Mouse (Mus musculus) fibroblast of lung, adult 2 months (primary cell): ENCODE measurements at regions not wholly inside any gene's neighbourhood (a gene's known extent, or its start where the extent isn't known, plus 50 kb on each side); places are given as distances from the start of the nearest gene placed in this dataset.
"Not testable (repeated sequence)": the region's sequence is repeated elsewhere in the genome, so short reads cannot be mapped to it uniquely, and the experiment has no call there.

ENCODE experiments used
- DNase-seq: peaks from one replicate; pipeline ENCODE4 v3.0.0-alpha.2; 2011; ENCODE audit warnings: low read depth

- no peak for DNase-seq
Observed at GRCm38 (mm10) chr2:71597956-71598355, 51.4 kb upstream of the Dlx2 start.

GRCm38 (mm10) chr2:71598368-71598767, 51.8 kb upstream of the Dlx2 start:
- DNase-seq: peak; percentile 74

DNA sequence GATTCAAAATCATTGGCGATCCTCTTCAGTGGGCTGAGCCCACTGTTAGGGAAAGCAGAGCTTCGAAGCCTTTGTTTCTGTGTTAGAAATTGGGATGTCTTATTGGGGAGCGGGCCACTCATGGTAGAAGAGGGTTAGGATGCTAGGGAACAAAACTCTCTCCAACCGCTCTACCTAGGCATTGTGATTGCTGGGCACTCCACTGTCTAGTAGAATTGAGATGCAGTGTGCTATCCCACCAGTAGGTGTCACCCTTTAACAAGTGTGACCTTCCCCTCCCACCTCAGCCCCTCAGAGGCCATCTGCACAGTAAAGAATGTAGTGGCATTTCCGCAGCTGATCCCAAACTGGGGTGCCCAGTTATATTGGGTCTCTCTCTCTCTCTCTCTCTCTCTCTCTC, 52.2 kb upstream of the Dlx2 start:
- DNase-seq: peak; percentile 51

DNA sequence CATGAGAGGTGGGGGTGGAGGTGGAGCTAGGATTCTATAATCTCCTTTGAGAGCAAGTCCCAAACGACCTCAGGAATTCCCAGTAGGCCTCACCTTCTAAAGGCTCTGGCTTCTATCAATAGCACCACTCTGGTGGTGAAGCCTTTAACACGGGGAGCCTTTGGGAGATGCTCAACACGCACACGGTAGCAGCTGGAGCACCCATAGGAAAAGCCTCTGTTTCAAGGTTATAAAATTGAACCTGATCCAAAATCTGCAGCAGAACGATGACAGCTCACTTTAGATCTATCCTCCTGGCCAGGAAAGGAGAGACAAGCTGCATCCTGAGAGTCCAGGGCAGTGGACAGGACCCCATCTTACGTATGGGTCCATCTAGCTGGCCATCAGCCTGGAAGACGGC, 53.7 kb upstream of the Dlx2 start:
- DNase-seq: no peak

GRCm38 (mm10) chr2:71600999-71601398, 54.4 kb upstream of the Dlx2 start:
- no peak for DNase-seq

DNA sequence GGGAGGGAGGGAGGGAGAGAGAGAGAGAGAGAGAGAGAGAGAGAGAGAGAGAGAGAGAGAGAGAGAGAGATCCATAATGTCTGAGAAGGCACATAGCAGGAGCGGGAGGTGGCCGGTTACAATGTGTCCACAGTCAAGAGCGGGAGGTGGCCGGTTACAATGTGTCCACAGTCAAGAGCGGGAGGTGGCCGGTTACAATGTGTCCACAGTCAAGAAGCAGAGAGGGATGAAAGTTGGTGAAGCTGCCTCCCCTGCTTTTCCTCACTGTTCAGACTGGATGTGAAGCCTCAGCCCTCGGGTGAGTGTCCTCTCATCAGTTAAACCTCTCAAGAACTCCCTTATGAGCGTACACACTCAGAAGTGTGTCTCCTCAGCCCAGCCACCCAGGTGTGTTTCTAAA, 57.2 kb upstream of the Dlx2 start:
- DNase-seq: not testable (repeated sequence)

DNA sequence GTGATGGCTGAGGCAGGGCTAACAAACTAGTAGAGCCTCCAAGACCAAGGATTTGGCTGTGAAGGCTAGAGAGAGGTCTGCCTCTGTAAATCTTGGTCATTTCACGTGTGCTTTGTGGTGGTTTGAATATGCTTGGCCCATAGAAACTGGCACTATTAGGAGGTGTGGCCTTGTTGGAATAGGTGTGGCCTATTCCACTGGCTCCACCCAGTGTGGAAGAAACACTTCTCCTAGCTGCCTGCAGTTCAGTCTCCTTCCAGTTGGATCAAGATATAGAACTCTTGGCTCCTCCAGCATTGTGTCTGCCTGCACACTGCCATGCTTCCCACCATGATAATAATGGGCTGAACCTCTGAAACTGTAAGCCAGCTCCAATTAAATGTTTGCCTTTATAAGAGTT, 59.1 kb upstream of the Dlx2 start:
- DNase-seq: no peak

DNA sequence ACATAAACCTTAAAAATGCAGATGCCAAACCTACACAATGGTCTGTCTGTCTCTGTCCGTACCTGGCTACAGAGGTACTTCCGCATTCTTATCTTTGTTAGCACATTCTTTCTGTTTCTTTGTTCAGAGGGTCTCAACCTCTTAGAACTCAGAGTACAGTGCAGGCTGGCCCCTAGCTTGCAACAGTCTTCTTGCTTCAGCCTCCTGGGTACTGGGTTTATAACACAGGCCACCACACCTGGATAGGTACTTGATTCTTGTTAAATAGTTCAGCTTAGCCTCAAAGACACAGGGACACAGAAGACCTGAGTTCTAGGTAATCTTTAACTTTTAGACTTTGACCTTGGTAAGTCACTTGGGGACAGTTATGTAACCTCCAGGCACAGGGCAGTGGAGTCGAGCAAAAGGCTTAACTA, 60.5 kb upstream of the Dlx2 start:
- DNase-seq: no peak

DNA sequence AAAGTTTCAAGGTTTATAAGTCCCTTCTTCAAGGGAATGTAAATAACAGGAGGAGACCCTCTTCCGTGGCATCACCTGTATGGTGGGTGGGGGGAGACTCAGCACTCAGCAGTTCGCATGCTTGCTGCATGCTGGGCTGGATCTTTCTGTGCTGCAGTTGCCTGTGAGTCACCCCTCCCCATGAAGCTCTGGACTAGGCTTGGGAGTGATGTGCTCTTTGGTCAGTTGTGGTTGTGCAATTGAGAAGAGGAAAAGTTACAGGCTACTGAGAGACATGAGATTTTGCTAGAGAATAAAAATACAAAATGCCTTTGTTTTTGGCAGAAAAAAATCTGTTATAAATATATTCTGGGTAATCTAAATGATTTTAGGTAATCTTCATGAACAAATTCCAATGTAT, 66.7 kb upstream of the Dlx2 start:
- no peak for DNase-seq

GRCm38 (mm10) chr2:71616526-71616925, 70.0 kb upstream of the Dlx2 start:
- no peak for DNase-seq

DNA sequence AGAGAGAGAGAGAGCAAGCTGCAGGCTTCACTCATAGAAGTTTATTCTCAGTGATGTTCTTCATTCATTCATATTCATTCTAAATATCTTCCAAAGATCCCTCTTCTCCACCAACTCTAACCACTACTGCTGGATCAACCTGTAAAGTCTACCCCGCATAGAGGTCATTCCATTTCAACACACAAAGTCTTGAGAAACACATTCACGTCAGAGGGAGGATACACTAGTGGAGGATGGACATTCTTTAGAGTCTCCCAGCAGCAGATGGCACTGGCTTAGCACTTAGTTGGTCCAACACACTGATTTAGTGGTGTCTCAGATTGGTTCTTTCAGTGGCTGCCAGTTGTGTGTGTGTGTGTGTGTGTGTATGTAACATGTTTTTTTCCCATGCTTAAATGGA, 74.9 kb upstream of the Dlx2 start:
- DNase-seq: no peak

DNA sequence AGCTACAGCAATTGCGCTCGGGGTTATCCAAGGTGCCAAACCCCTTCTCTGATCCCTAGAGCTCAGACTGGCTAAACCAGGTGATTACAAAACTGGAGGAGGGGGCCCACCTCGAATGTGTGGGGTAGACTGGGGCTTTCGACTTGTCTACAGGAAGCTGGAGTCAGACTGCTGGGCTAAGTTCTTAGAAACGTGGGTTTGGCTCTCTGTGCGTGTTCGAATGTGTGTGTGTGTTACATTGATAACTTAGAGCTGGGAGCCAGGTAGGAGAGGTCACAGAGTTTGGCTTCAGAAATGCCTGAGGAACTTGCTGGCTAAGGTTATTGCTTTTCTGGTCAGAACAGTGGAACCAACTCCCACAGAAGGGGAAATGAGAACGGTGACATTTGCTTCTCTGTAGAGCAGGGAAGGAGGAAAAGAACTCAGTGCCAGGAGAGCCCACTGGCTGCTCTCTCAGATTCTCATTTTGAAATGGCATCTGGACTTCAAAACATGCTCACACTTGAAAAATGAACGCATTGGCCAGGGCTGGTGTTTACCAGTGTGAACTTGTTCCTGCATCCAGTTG, 76.1 kb upstream of the Dlx2 start:
- DNase-seq: no peak

- DNase-seq: no peak
Observed at GRCm38 (mm10) chr2:71623134-71623533, 76.6 kb upstream of the Dlx2 start.

DNA sequence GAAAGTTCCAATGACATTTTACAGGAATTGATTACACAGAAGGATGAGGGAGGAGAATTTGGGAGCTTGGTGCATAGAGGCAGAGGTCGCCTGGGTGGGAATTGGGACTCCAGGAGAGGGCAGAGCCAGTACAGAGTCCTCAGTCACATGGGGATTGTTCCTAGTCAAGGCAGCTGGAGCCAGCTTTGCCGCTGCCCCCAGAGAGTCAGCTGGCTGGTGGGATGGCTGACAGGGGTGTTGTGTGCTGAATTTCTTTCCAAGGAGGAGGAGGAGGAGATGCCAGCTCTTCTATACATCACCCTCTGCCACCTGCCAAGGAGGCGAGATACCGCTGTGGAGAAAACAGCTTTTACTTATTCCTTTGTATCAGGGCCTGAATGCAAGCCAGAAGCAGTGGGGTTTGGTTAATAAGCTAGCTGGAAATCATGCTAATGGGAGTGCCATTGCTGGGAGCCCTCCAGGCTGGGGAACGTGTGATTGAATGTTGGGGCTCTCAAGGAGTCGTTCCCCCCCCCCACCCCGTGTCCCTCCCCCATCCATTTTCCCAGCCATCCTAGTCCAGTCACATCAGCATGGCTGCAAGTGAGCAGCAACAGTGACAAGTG, 78.8 kb upstream of the Dlx2 start:
- no peak for DNase-seq

DNA sequence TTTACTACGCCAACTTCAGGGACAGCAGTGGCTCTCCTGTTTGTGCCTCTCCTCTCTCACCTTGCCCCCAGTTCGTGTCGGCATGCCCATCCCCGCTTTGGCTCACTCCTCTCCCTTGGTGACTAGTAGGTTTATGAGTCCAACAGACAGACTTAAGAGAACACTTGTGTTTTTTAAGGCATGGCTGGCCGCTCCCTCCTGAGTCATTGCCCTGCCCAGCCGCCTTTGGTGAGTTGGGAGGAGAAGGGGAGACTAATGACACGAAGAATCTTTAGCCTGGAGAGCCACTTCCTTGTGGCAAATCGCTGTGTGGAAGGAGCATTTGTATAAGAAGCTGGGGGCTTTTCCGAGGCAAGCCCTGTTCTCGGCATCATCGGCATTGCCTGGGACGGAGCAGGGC, 79.8 kb upstream of the Dlx2 start:
- peak; percentile 40 for DNase-seq

GRCm38 (mm10) chr2:71627097-71627755, 80.7 kb upstream of the Dlx2 start:
- no peak for DNase-seq

DNA sequence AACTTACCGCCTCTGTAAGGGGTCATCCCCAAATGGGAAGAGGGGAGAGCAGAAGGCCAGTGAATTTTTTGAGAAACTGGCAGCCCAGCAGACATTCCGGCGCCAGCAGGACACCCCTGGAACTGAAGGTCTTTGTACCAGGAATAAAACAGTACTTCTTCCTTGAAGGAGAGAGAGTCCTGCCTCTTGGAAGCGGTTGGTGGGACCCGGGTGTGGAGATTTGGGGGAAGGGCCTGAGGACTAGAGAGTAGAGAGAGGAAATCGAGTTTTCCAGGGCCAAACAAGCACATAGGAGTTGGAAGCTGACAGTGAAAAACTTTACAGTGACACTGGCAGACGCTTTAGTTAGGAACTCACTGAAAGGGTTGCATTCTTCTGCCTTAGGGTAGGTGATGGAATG, 82.3 kb upstream of the Dlx2 start:
- no peak for DNase-seq

GRCm38 (mm10) chr2:71629301-71630142, 83.0 kb upstream of the Dlx2 start:
- no peak for DNase-seq

- no peak for DNase-seq
Observed at GRCm38 (mm10) chr2:71630143-71630463, 83.5 kb upstream of the Dlx2 start.

DNA sequence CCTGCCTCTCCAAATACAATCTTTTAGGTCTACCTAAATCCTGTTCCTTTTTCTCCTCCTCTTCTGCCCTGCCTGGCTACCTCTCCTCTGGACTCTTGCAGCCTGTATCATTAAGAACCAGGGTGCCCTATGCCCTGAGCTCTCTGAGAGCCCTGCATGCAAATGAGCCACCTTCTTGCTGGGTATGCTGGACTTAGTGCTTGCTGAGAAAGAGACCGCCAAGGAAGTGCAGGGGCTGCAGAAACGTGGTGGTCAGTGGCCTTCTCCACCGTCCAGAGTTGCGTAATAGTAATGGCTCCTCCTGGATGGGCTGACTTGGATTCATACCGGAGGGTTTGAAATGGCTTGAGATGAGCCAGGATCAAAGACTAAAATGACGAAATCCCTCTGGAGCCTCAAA, 86.9 kb upstream of the Dlx2 start:
- no peak for DNase-seq

GRCm38 (mm10) chr2:71634471-71634870, 87.9 kb upstream of the Dlx2 start:
- no peak for DNase-seq

DNA sequence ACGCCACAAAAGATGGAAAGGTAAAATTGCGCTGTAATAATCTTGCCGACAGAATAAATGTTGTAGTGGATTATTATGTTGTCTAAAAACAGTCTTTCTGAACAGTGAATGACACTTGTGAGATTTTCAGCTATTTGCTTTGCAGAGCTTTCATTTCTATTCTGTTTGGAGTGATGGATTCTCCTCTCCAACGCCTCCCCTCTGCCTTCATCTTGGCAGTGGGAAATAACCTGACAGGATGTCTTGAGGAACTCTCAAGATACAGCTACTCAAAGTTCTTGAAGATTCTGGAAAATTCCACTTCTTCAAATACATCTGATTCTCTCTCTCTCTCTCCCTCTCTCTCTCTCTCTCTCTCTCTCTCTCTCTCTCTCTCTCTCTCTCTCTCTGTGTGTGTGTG, 89.6 kb upstream of the Dlx2 start:
- no peak for DNase-seq

DNA sequence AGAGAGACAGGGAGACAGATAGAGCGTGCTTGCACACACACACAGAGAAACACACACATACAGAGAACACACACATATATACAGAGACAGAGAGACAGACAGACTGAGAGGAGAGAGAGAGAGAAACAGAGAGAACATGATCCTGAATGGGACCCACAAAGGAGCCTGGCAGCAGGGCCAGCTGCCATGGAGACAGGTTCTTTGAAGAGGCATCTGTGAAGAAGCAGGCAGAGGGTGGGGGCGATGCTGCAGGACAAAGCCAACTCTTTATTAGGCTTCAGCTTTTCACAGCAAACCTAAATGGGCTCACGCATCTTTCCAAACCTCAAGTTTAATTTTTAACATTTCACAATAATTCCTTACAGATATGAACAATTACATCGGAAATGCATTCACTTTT, 90.0 kb upstream of the Dlx2 start:
- no peak for DNase-seq
